In the genomic region with DNA sequence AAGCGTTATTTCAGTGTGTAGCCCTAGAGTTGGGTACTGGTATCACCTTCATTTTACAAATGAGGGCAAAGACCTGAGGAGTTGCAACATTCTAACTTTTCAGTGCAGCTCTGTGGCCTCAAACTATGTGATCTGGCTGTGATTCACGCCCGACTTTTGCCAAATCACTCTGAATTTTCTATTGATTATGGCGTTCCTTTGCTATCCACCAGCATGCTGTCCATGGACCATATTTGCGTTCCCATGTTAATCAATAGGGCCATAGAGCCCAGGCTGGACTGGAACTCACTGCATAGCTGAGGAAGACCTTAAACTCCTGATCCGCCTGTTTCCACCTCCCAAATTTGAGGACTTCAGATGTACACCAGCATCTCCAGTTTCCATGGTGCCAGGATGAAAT, we compare ENCODE assay signal across 21 mouse cellular contexts. TPM values are rescaled to one million over a fixed set of nuclear protein-coding genes. Genes with fewer than 3 reads are reported as not detected.
"Had no signal": no experiment of that assay in that cellular context is flagged by ENCODE, and none has a peak within 500 bp of the region (broad histone marks: within the 10 kb centered on the region; RNA-seq: fewer than 3 reads in every experiment).

No protein-coding gene starts in this region.

- H3K4me3 ChIP-seq: neural tube, embryonic 13.5 days; neural tube, embryonic 15.5 days; stomach, embryonic 15.5 days had no signal

- H3K27me3 ChIP-seq: neural tube, embryonic 13.5 days; neural tube, embryonic 15.5 days; stomach, embryonic 15.5 days had no signal

- H3K27ac ChIP-seq: neural tube, embryonic 13.5 days; neural tube, embryonic 15.5 days; stomach, embryonic 15.5 days; stomach, postnatal 0 days had no signal

- H3K4me2 ChIP-seq: neural tube, embryonic 13.5 days; neural tube, embryonic 15.5 days; stomach, embryonic 15.5 days had no signal

- H3K9ac ChIP-seq: neural tube, embryonic 13.5 days; neural tube, embryonic 15.5 days; stomach, embryonic 15.5 days had no signal

- H3K36me3 ChIP-seq: neural tube, embryonic 13.5 days; neural tube, embryonic 15.5 days; stomach, embryonic 15.5 days had no signal

- H3K4me1 ChIP-seq: neural tube, embryonic 13.5 days; neural tube, embryonic 15.5 days; stomach, embryonic 15.5 days had no signal

- H3K9me3 ChIP-seq: neural tube, embryonic 13.5 days; neural tube, embryonic 15.5 days; stomach, embryonic 15.5 days had no signal

- DNase-seq: retina, postnatal 1 day; right cerebral cortex, adult 18-20 months; right cerebral cortex, postnatal 14 days; right cerebral cortex, postnatal 25 days; right cerebral cortex, postnatal 4 days; spleen, adult 18-20 months; thymus, adult 18-20 months; thymus, adult 2 months; thymus, postnatal 14 days; thymus, postnatal 25 days; thymus, postnatal 36 days; thymus, postnatal 4 days had no signal

RNA-seq across cellular contexts. Expression of a gene that starts 9.3 kb away (rescaled TPM):
- total RNA-seq: neutrophil, adult 5-6 weeks had no signal
- polyA plus RNA-seq: neural tube, embryonic 13.5 days; neural tube, embryonic 14.5 days; neural tube, embryonic 15.5 days; stomach, embryonic 14.5 days; testis, adult 2 months; urinary bladder, adult 2 months had no signal

RNA-seq across cellular contexts. Expression of a gene that starts 18.6 kb away (rescaled TPM):
- total RNA-seq: neutrophil, adult 5-6 weeks had no signal
- polyA plus RNA-seq: neural tube, embryonic 14.5 days; neural tube, embryonic 15.5 days had no signal

RNA-seq across cellular contexts. Expression of a gene that starts 23.7 kb away (rescaled TPM):
- total RNA-seq: neutrophil, adult 5-6 weeks had no signal
- polyA plus RNA-seq: neural tube, embryonic 13.5 days; neural tube, embryonic 14.5 days; neural tube, embryonic 15.5 days; stomach, embryonic 14.5 days; testis, adult 2 months had no signal
